Mouse (Mus musculus): ENCODE data around the gene Retsat. TPM values are rescaled to one million over a fixed set of nuclear protein-coding genes. Genes with fewer than 3 reads are reported as not detected.

Retsat gene
- polyA plus RNA-seq, 1 experiment, result 17.1 TPM

DNA sequence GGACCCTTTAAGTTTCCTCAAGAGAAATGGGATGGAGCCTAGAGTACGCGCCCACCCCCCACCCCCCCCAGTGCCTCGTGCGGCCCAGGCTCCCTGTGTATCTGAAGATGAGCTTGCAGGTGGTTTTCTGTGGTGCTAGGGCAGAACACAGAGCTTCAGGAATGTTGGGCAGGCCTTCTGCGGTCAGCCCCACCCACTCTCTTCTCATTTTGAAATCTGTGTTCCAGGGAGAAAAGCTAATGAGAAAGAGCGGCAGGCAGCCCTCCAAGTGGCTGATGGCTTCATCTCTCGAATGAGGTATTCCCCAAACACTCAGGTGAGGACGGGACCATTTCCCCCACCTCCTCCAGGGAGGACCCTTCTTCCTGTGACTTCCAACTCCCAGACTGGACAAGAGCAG, 37.5 kb upstream of the Retsat start:
- no peaks in the 10 kb centered on the region for H3K36me3 ChIP-seq (ENCODE audit: control insufficient read depth, insufficient read depth, low read length)
- H3K4me1 ChIP-seq (replicated peaks; ENCODE audit: control insufficient read depth, insufficient read depth, low read length), result peaks cover 15% of the 10 kb centered on the region
- TF ChIP-seq POLR2A (IDR thresholded peaks at IDR 0.05; ENCODE audit: control insufficient read depth, extremely low read depth, insufficient read depth, low read length, poor library complexity) (no peak), CTCF (IDR thresholded peaks at IDR 0.05; ENCODE audit: borderline replicate concordance, control insufficient read depth, extremely low read depth, insufficient read depth, low read length, poor library complexity) (no peak)
- no peak for DNase-seq
- WGBS, result 91% methylated on average over 8 of the region's 8 CpGs
- no peak overlapping the region for H3K27ac ChIP-seq (ENCODE audit: control insufficient read depth, insufficient read depth, low read length)
- no peak overlapping the region for H3K4me3 ChIP-seq (ENCODE audit: control insufficient read depth, insufficient read depth, low read length)
- no peaks in the 10 kb centered on the region for H3K27me3 ChIP-seq (ENCODE audit: control insufficient read depth, insufficient read depth, low read length)

DNA sequence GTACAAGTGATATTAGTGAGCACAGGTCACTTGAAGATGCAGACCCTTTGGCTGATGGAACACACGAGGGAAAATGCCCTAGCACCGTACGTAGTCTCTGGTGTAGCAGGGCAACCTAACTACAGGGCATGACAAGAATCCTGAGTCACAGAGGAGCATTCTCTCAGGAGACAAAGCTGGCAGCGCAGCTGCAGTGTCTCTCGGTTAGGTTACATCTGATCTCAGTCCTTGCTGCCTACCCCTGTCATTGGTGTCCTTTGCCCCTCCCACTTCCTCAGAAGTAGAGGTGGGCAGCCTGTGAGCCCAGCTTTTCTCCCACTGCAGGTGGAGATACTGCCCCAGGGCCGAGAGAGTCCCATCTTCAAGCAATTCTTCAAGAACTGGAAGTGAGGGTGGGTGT, 35.8 kb upstream of the Retsat start:
- DNase-seq, result no peak
- Histone ChIP-seq H3K4me1 (replicated peaks; ENCODE audit: control insufficient read depth, insufficient read depth, low read length) (peaks cover 16% of the 10 kb centered on the region), H3K27me3 (ENCODE audit: control insufficient read depth, insufficient read depth, low read length) (no peaks in the 10 kb centered on the region), H3K27ac (ENCODE audit: control insufficient read depth, insufficient read depth, low read length) (no peak overlapping the region), H3K36me3 (ENCODE audit: control insufficient read depth, insufficient read depth, low read length) (no peaks in the 10 kb centered on the region), H3K4me3 (ENCODE audit: control insufficient read depth, insufficient read depth, low read length) (no peak overlapping the region)
- TF ChIP-seq CTCF (IDR thresholded peaks at IDR 0.05; ENCODE audit: borderline replicate concordance, control insufficient read depth, extremely low read depth, insufficient read depth, low read length, poor library complexity), result no peak
- TF ChIP-seq POLR2A (IDR thresholded peaks at IDR 0.05; ENCODE audit: control insufficient read depth, extremely low read depth, insufficient read depth, low read length, poor library complexity), result no peak
- WGBS, result 37% methylated on average over 6 of the region's 6 CpGs

- Histone ChIP-seq H3K4me3 (ENCODE audit: control insufficient read depth, insufficient read depth, low read length) (no peak overlapping the region), H3K36me3 (ENCODE audit: control insufficient read depth, insufficient read depth, low read length) (no peaks in the 10 kb centered on the region), H3K4me1 (replicated peaks; ENCODE audit: control insufficient read depth, insufficient read depth, low read length) (peaks cover 16% of the 10 kb centered on the region), H3K27me3 (ENCODE audit: control insufficient read depth, insufficient read depth, low read length) (no peaks in the 10 kb centered on the region), H3K27ac (ENCODE audit: control insufficient read depth, insufficient read depth, low read length) (no peak overlapping the region)
- no peak for DNase-seq
- 93% methylated on average over 5 of the region's 5 CpGs for WGBS
- no peak for TF ChIP-seq POLR2A (IDR thresholded peaks at IDR 0.05; ENCODE audit: control insufficient read depth, extremely low read depth, insufficient read depth, low read length, poor library complexity)
- no peak for TF ChIP-seq CTCF (IDR thresholded peaks at IDR 0.05; ENCODE audit: borderline replicate concordance, control insufficient read depth, extremely low read depth, insufficient read depth, low read length, poor library complexity)
Observed at GRCm38 (mm10) chr6:72562894-72563293, 35.4 kb upstream of the Retsat start.

- H3K36me3 ChIP-seq (ENCODE audit: control insufficient read depth, insufficient read depth, low read length), result peaks cover 6% of the 10 kb centered on the region; the same call in 1 of the 2 replicates
- no peaks in the 10 kb centered on the region for H3K27me3 ChIP-seq (ENCODE audit: control insufficient read depth, insufficient read depth, low read length)
- no peak for TF ChIP-seq POLR2A (IDR thresholded peaks at IDR 0.05; ENCODE audit: control insufficient read depth, extremely low read depth, insufficient read depth, low read length, poor library complexity)
- no peak for TF ChIP-seq CTCF (IDR thresholded peaks at IDR 0.05; ENCODE audit: borderline replicate concordance, control insufficient read depth, extremely low read depth, insufficient read depth, low read length, poor library complexity)
- peaks cover 9% of the 10 kb centered on the region; the same call in 1 of the 2 replicates for H3K4me1 ChIP-seq (replicated peaks; ENCODE audit: control insufficient read depth, insufficient read depth, low read length)
- no peak overlapping the region for H3K4me3 ChIP-seq (ENCODE audit: control insufficient read depth, insufficient read depth, low read length)
- H3K27ac ChIP-seq (ENCODE audit: control insufficient read depth, insufficient read depth, low read length), result no peak overlapping the region
- 67% methylated on average over 7 of the region's 7 CpGs for WGBS
- no peak for DNase-seq
Observed at GRCm38 (mm10) chr6:72565506-72565905, 32.8 kb upstream of the Retsat start.

DNA sequence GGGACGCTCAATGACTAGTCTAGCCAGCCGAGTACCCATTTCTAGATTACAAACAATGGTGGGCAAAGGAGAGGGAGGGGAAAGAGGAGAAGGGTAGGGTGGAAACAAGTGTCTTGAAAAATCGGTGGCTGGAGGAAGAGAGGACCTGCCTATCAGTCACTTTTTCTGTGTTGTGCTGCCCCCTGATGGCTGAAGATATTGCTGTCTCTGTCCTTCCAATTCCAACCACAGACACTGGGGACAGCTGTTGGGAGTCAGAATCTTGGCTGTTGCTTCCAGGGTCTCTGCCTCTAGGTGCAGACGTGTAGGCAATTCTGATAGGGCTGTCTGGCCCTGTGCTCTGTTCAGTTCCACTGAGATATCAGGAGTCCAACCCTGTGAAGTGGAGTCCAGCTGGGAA, 32.2 kb upstream of the Retsat start:
- TF ChIP-seq CTCF (IDR thresholded peaks at IDR 0.05; ENCODE audit: borderline replicate concordance, control insufficient read depth, extremely low read depth, insufficient read depth, low read length, poor library complexity), result no peak; the same call in 1 of the 2 replicates
- TF ChIP-seq POLR2A (IDR thresholded peaks at IDR 0.05; ENCODE audit: control insufficient read depth, extremely low read depth, insufficient read depth, low read length, poor library complexity), result no peak
- peak; percentile 88 for DNase-seq
- Histone ChIP-seq H3K27me3 (ENCODE audit: control insufficient read depth, insufficient read depth, low read length) (no peaks in the 10 kb centered on the region), H3K4me1 (replicated peaks; ENCODE audit: control insufficient read depth, insufficient read depth, low read length) (peaks cover 9% of the 10 kb centered on the region; the same call in 1 of the 2 replicates), H3K36me3 (ENCODE audit: control insufficient read depth, insufficient read depth, low read length) (peaks cover 6% of the 10 kb centered on the region; the same call in 1 of the 2 replicates), H3K4me3 (ENCODE audit: control insufficient read depth, insufficient read depth, low read length) (no peak overlapping the region), H3K27ac (ENCODE audit: control insufficient read depth, insufficient read depth, low read length) (no peak overlapping the region)
- WGBS, result 12% methylated on average over 4 of the region's 4 CpGs

- no peak for TF ChIP-seq CTCF (IDR thresholded peaks at IDR 0.05; ENCODE audit: borderline replicate concordance, control insufficient read depth, extremely low read depth, insufficient read depth, low read length, poor library complexity)
- no peak for TF ChIP-seq POLR2A (IDR thresholded peaks at IDR 0.05; ENCODE audit: control insufficient read depth, extremely low read depth, insufficient read depth, low read length, poor library complexity)
- H3K27me3 ChIP-seq (ENCODE audit: control insufficient read depth, insufficient read depth, low read length), result no peaks in the 10 kb centered on the region
- peaks cover 6% of the 10 kb centered on the region; the same call in 1 of the 2 replicates for H3K36me3 ChIP-seq (ENCODE audit: control insufficient read depth, insufficient read depth, low read length)
- H3K27ac ChIP-seq (ENCODE audit: control insufficient read depth, insufficient read depth, low read length), result no peak overlapping the region
- DNase-seq, result no peak
- H3K4me1 ChIP-seq (replicated peaks; ENCODE audit: control insufficient read depth, insufficient read depth, low read length), result peaks cover 6% of the 10 kb centered on the region; the same call in 1 of the 2 replicates
- no peak overlapping the region for H3K4me3 ChIP-seq (ENCODE audit: control insufficient read depth, insufficient read depth, low read length)
- WGBS, result 90% methylated on average over 5 of the region's 5 CpGs
Observed at GRCm38 (mm10) chr6:72567508-72567907, 30.8 kb upstream of the Retsat start.

DNA sequence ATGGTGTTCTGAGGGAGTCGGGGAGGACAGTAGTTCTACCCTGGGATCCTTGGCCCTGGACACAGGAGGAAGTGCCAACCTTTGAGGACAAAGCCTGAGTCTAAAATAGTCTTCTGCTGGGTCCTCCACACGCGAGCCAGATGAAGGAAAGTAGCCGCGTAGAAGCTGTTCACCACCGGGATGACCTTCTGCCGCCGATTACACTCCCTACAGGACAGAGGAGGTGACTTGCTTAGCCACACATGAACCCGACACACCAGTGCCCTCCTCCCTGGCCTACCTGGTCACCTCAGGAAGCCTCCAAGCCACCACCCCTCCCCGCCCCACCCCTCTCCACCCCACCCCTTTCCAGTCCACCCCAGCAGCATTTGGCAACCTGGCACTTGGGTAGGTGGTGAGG, 29.5 kb upstream of the Retsat start:
- no peak for TF ChIP-seq CTCF (IDR thresholded peaks at IDR 0.05; ENCODE audit: borderline replicate concordance, control insufficient read depth, extremely low read depth, insufficient read depth, low read length, poor library complexity)
- no peak for TF ChIP-seq POLR2A (IDR thresholded peaks at IDR 0.05; ENCODE audit: control insufficient read depth, extremely low read depth, insufficient read depth, low read length, poor library complexity)
- 97% methylated on average over 10 of the region's 10 CpGs for WGBS
- H3K27ac ChIP-seq (ENCODE audit: control insufficient read depth, insufficient read depth, low read length), result no peak overlapping the region
- peaks cover 3% of the 10 kb centered on the region; the same call in 1 of the 2 replicates for H3K4me1 ChIP-seq (replicated peaks; ENCODE audit: control insufficient read depth, insufficient read depth, low read length)
- H3K27me3 ChIP-seq (ENCODE audit: control insufficient read depth, insufficient read depth, low read length), result no peaks in the 10 kb centered on the region
- H3K4me3 ChIP-seq (ENCODE audit: control insufficient read depth, insufficient read depth, low read length), result no peak overlapping the region
- no peak for DNase-seq
- peaks cover 6% of the 10 kb centered on the region; the same call in 1 of the 2 replicates for H3K36me3 ChIP-seq (ENCODE audit: control insufficient read depth, insufficient read depth, low read length)

Data from thymus, adult 2 months (tissue).